Mouse (Mus musculus): ENCODE data around the gene Nup188.

- TF ChIP-seq CTCF (IDR thresholded peaks at IDR 0.05; ENCODE audit: borderline replicate concordance, insufficient read depth, low read length) (no peak), POLR2A (IDR thresholded peaks at IDR 0.05; ENCODE audit: low read depth, low read length) (no peak)
These were observed 63.0 kb downstream of the Nup188 start for GRCm38 (mm10) chr2:30349196-30349595.

Data from embryonic fibroblast, embryonic 13.5 days (primary cell).